Mouse (Mus musculus) left cerebral cortex, adult 2 months (tissue): ENCODE measurements around the gene Anks6. TPM values are rescaled to one million over a fixed set of nuclear protein-coding genes. Genes with fewer than 3 reads are reported as not detected.

Source experiments
- DNase-seq, 2 experiments: peaks; one replicate each; pipeline ENCODE4 v3.0.0; 2021 to 2022; ENCODE audit warnings: low spot score in 2 of 2, mixed read lengths in 1 of 2; ENCODE audit errors: extremely low spot score in 1 of 2
- H3K27ac ChIP-seq: fragments of 200-600 bp; 2 replicates; pipeline ENCODE4 v1.8.1; 2022
- H3K4me3 ChIP-seq: fragments of 200-600 bp; 2 replicates; pipeline ENCODE4 v1.8.1; 2022
- CTCF ChIP-seq: fragments of 200-600 bp; IDR thresholded peaks from 2 replicates; pipeline ENCODE4 v1.8.1; 2022; ENCODE audit warnings: antibody characterized with exemption, mild to moderate bottlenecking, moderate library complexity
- intact Hi-C: fragments of 180-260 bp; cut with DNase I; formaldehyde crosslinking; loops from one replicate; pipeline ENCODE4 v1.15.1; 2025
- total RNA-seq, 2 experiments: library from RNA; stranded (reverse); gene quantifications; 2 replicates each; pipeline ENCODE4 v1.2.3; 2021

The Anks6 gene
- total RNA-seq, 2 experiments from 2014 or later, result 21.2 to 24.1 TPM

DNA sequence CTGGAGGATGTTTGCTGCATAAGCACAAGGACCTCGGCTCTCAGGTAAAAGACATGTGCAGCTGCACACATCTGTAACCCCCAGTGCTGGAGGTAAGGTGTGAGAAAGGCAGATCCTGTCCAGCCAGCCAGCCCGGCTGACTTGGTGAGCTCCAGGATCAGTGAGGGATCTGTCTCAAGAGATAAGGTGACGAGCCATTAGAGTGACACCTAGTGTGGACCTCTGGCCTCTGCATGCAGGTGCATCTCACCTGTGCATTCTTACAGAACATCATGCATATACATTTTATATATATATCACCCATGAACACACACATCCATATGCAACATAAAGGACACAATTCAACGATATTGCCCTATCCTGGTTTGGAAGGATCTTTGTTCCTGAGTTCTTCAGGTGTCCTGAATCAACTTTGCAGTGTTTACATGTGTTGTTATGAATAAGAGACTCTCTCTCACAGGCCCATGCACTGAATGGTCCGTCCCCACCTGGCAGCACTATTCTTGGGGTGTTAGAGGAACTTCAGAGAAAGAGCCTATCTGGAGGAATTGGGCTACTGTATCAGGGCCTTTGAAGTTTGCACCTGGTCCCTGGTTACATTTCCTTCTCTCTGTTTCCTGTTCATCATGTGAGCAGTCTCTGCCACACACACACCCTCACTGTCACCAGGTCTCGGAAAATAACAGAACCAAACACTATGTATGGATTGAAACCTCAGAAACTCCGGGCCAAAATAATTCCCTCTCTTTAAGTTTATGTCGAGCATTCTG is 56.4 kb downstream of the Anks6 start:
- H3K4me3 ChIP-seq, result no peak overlapping the region
- no peak; the same call in 1 of the 2 replicates for TF ChIP-seq CTCF
- no peak for DNase-seq
- H3K27ac ChIP-seq, result no peak overlapping the region
- intact Hi-C loops, result no loop called here

- peak overlapping the region; percentile 10; the same call in 1 of the 2 replicates for H3K27ac ChIP-seq
- DNase-seq, result no peak
- no peak for TF ChIP-seq CTCF
- no peak overlapping the region for H3K4me3 ChIP-seq
- intact Hi-C loops, result no loop called here
Measured at GRCm38 (mm10) chr4:46997969-46998368, 59.3 kb downstream of the Anks6 start.

GRCm38 (mm10) chr4:46992827-46993473 is 64.3 kb downstream of the Anks6 start:
- no peak for DNase-seq
- TF ChIP-seq CTCF, result no peak
- Histone ChIP-seq H3K4me3 (no peak overlapping the region), H3K27ac (no peak overlapping the region; the same call in 1 of the 2 replicates)
- intact Hi-C loops, result loop anchor here (5.0 kb wide), 1 partner anchor 136 kb away; no protein-coding TSS in a partner anchor

DNA sequence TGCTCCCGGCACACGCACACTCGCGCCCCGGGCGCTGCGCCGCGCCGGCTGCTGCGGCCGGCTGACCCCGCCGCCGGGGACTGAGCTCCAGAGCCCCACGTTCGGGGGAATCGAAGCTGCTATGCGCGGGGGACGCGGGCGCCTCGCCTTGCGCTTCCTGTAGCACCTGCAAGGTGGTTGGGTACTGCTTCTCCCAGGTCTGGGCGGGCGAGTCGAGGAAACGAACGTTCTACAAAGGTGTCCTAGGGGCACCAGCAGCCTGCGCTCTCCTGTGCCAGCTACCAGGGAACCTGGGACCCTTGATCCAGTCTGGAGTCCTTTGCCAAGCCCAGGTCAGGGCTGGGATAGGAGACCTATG is 65.3 kb downstream of the Anks6 start:
- Histone ChIP-seq H3K27ac (peak overlapping the region; percentile 94), H3K4me3 (peak overlapping the region; percentile 63)
- intact Hi-C loops, result loop anchor here (5.0 kb wide), 1 partner anchor 135 kb away; no protein-coding TSS in a partner anchor
- no peak for DNase-seq
- no peak for TF ChIP-seq CTCF

DNA sequence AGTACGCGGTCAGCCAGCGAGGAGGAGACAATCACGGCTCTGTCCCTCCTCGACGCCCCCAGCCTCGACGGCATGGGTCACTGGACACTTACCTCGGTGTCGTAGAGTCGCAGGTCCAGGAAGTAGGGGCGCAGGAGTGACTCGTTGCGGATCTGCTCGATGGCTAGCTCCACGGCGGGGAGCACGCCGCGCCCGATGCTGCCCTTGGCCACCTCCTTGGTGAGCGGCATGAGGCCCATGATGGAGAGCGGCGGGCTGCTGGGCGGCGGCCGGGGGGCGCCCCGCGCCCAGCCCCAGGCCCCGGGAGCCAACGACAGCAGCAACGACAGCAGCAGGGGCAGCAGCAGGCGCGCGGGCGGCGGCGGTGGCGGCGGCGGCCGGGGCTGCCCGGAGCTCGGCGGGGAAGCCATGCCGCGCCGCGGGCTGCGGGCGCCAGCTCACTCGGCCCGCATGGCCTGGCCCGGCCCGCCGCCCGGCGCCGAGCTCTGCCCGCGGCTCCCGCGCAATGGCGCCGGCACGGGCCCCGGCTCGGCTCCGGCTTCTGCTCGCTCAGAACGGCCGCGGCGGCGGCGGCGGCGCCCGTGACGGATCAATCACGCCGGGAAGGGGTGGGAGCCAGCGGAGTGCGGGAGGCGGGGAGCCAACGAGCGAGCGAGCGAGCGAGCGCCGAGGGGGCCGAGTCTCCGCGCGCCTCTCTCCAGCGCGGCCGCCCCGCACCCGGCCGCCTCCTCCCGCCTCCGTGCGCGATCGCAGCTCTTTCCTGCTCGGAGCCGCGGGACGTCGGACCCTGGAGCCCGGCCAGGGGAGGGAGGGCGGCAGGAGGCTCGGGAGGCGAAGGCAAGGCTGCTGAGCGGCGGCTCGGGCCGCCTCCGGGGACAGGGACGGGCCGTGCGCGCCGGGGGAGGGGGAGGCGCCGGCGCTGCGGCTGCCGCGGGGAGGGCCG is 65.9 kb downstream of the Anks6 start, which contains the start of gene Gabbr2:
Gene Gabbr2, minus strand, starts transcription at position 858 of the 943 bp plus-strand sequence.
- peak within 1 kb of the TSS; percentile 94 for H3K27ac ChIP-seq
- H3K4me3 ChIP-seq, result peak within 1 kb of the TSS; percentile 80
- DNase-seq, result peak; percentile 83 to 85
- TF ChIP-seq CTCF, result no peak
- intact Hi-C loops, result loop anchor here (5.0 kb wide), 1 partner anchor 134 kb away; no protein-coding TSS in a partner anchor

DNA sequence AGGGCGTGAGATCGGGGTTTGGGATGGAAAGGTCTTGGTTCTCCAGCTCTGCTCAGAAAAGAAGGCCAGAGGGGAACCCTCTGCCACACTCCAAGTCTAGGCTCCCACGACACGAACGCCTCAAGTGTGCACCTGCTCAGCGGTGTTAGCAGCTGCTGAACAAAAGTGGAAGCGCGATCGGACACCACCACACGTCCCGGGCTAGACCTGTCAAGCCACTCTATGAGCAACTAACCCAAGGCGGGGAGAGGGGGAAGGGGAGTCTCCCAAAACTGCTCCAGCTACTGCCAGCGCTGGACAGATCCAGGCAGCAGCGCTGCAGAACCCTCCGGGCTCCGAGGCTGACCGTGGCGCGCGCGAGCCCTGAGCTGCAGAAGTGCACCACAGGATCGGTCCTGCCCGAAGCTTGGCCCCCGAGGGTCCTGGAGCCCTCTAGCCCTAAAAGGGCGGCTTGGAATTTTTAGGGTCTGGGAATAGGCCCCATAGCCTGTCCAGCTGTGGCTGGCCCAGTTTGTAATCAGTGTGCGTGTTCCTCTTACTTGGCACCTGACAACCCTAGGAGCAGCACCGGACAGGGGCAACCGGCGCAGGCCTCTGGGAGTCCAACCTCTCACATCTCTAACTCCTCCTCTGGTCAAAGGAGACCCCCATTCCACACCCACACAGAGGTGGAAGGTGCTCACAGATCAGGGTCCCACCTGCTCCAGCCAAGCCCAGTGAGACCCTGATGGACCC is 66.8 kb downstream of the Anks6 start:
- Histone ChIP-seq H3K27ac (peak overlapping the region; percentile 92), H3K4me3 (peak overlapping the region; percentile 80)
- no peak for TF ChIP-seq CTCF
- intact Hi-C loops, result loop anchor here (1.0 to 5.0 kb wide), 2 partner anchors 133 to 301 kb away; no protein-coding TSS in a partner anchor
- peak; percentile 42 to 60 for DNase-seq

DNA sequence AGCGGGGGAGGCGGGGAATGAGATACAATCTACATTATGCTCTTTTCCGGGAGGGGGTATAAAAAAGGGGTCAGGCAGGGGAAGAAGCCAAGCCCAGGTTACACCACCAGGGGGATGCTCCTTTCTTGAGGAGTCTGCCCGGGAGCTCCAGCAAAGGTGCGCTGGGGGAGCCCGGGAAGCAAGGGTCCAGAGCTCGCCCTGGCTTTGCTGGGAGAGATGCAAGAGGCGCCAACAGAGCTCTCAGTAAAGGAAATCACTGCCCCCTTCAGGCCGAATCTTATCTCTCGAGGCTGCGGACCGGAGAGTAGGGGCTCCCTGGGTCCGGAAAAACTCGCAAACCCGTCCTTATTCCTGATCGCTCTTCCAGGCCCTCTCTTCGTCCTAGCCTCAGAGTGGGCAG is 67.4 kb downstream of the Anks6 start:
- Histone ChIP-seq H3K4me3 (peak overlapping the region; percentile 80), H3K27ac (peak overlapping the region; percentile 92)
- peak; percentile 75 to 76 for DNase-seq
- intact Hi-C loops, result loop anchor here (1.0 to 5.0 kb wide), 2 partner anchors 133 to 301 kb away; no protein-coding TSS in a partner anchor
- peak; percentile 69 for TF ChIP-seq CTCF

DNA sequence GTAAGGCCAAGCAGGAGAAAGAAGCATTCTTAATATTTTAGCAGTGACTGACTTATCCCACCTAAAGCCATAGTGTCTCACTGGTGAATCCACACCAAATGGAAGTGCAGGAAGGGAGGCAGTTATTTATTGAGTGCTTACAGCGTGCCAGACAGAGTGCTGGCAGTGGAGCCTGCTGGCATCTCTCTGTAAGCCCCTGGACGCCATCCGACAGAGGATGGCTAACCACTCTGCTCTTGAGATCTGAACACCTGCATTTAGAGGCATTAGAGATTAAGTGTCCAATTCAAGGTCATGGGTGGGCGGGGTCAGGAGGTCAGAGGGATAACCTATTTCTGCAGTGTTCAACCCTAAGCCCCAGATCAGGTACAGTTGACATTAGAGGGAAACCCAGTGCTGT is 68.4 kb downstream of the Anks6 start:
- peak overlapping the region; percentile 80 for H3K4me3 ChIP-seq
- no peak for DNase-seq
- intact Hi-C loops, result no loop called here
- peak overlapping the region; percentile 92 for H3K27ac ChIP-seq
- no peak for TF ChIP-seq CTCF

DNA sequence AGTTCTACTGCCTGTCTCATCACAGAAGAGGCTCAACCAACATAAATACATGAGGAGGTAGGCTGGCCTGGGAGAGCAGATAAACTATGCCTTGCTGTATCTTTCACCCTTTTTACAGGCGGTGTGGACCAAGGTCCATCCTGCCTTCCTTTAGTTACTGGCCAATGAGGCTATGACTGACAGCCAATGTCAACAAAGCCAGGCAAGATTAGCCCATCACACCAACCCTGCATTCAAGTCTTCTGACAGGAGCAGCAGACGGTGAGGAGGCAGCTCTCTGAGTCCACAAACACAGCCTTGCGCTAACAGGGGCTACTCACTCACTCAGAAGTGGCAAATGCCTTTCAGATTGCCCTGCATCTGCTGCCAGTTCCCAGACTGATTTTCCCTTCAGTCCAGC is 69.0 kb downstream of the Anks6 start:
- H3K4me3 ChIP-seq, result peak overlapping the region; percentile 16; the same call in 1 of the 2 replicates
- no peak for TF ChIP-seq CTCF
- DNase-seq, result no peak
- intact Hi-C loops, result no loop called here
- H3K27ac ChIP-seq, result no peak overlapping the region

DNA sequence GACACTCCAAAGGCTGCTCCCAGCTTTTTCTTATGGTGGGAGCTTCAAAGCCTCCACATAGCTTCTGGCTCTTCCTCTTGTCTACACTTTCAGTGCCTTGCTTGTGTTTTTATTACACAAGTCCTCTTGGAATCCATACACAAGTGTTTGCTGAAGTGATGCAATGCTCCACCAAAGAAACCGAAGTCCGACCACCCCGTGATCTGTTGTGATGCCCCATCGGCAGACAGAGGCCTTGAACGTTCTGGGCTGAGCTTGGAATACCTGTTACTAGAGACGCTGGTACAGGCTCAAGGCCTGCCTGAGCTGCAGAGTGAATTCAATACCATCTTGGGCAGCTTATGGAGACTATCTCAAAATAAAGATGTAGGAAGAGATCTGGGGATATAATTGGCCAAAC is 69.4 kb downstream of the Anks6 start:
- no peak overlapping the region for H3K27ac ChIP-seq
- no peak for DNase-seq
- TF ChIP-seq CTCF, result no peak
- intact Hi-C loops, result no loop called here
- H3K4me3 ChIP-seq, result peak overlapping the region; percentile 16; the same call in 1 of the 2 replicates

DNA sequence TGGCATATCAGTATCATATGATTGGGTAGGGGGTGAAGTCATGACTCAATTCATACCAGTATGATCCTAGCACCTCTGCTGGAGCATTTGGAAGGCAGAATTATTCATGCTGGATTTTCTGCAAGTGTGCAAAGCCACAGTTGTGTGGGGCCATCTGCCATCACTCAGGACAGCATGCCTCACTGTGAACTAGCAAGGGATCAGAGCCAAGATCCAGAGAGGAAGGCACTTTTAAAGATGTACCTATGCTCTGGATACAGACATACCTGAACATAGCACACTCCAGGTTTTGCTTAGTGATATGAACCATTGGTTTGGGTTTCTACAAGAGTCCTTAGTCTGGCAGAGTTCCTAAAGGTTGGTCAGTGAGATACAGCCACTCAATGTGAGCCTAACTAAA is 71.2 kb downstream of the Anks6 start:
- intact Hi-C loops, result no loop called here
- Histone ChIP-seq H3K4me3 (no peak overlapping the region), H3K27ac (no peak overlapping the region)
- DNase-seq, result no peak
- TF ChIP-seq CTCF, result no peak
